In the genomic region with DNA sequence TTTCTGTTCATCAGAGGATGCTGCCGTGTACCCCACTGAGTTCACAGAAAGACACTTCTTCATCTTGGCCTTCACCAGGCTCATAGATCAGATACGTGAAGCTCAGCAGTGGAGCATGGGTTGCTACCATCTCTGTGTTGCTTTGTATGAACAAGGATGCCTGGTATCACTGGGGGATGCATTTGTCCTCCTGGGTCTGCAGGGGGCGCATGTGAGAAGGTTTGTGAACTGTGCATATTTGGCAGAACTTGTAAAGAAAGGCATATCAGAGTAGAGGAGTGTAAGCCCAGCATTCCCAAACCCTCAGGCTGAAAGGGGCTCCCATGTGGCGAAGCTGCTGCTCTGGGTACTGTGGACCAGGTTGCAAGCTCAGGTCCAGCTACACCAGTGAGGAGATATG, we compare ENCODE assay signal across 12 mouse cellular contexts. TPM values are rescaled to one million over a fixed set of nuclear protein-coding genes. Genes with fewer than 3 reads are reported as not detected.
A peak's percentile ranks its signal among the peaks of the same experiment; 100 is the strongest.
DNase-seq lines count a peak whose midpoint lies in the region; ATAC-seq and TF ChIP-seq lines count a peak whose summit lies in the region.
"Had no signal": no experiment of that assay in that cellular context is flagged by ENCODE, and none has a peak within 500 bp of the region (broad histone marks: within the 10 kb centered on the region; RNA-seq: fewer than 3 reads in every experiment).

No protein-coding gene starts in this region.

- H3K9me3 ChIP-seq in kidney, embryonic 16.5 days (ENCODE audit: low read length) = no peaks in the 10 kb centered on the region
- no peaks in the 10 kb centered on the region for H3K9me3 ChIP-seq in ES-Bruce4 (replicated peaks; ENCODE audit: control insufficient read depth, insufficient read depth, low read length, poor library complexity, severe bottlenecking)
- H3K9me3 ChIP-seq in liver, embryonic 14.5 days (ENCODE audit: control insufficient read depth, low read length) = no peaks in the 10 kb centered on the region
- no peaks in the 10 kb centered on the region for H3K9me3 ChIP-seq in forebrain, embryonic 15.5 days
- H3K9me3 ChIP-seq: heart, embryonic 15.5 days; limb, embryonic 12.5 days had no signal

- TF ChIP-seq EP300 in ES-Bruce4 (IDR thresholded peaks at IDR 0.05; ENCODE audit: insufficient read depth, low read depth, low read length) = no peak
- TF ChIP-seq EP300 in liver, embryonic 14.5 days (IDR thresholded peaks at IDR 0.05; ENCODE audit: low read depth) = no peak

- DNase-seq in kidney, adult 2 months = no peak
- peak; percentile 33 for DNase-seq in R1 (ENCODE audit: low read depth, low spot score)
- no peak for DNase-seq in liver, embryonic 14.5 days (ENCODE audit: low read depth in 3 of 3, low spot score in 3 of 3)
- DNase-seq in thymus, postnatal 36 days = no peak
- DNase-seq: gastrocnemius, postnatal 10 days; kidney, adult 11 months; spleen, adult 18-20 months had no signal

- no peak for TF ChIP-seq POLR2A in kidney, adult 2 months (IDR thresholded peaks at IDR 0.05; ENCODE audit: low read depth, low read length)
- no peak for TF ChIP-seq POLR2A in ES-Bruce4 (IDR thresholded peaks at IDR 0.05; ENCODE audit: insufficient read depth, low read length)

- H3K27ac ChIP-seq in kidney, adult 2 months (ENCODE audit: insufficient read depth, low read depth, low read length) = no peak overlapping the region
- no peak overlapping the region for H3K27ac ChIP-seq in kidney, embryonic 16.5 days (ENCODE audit: low read length)
- H3K27ac ChIP-seq in ES-Bruce4 (ENCODE audit: insufficient read depth, low read length) = no peak overlapping the region
- no peak overlapping the region for H3K27ac ChIP-seq in liver, embryonic 14.5 days
- no peak overlapping the region for H3K27ac ChIP-seq in forebrain, embryonic 15.5 days (replicated peaks)
- H3K27ac ChIP-seq: heart, embryonic 15.5 days; limb, embryonic 12.5 days had no signal

- H3K27me3 ChIP-seq in kidney, adult 2 months (replicated peaks; ENCODE audit: control insufficient read depth, insufficient read depth, low read length) = no peaks in the 10 kb centered on the region
- H3K27me3 ChIP-seq in kidney, embryonic 16.5 days (ENCODE audit: insufficient read depth, low read length) = no peaks in the 10 kb centered on the region
- H3K27me3 ChIP-seq in ES-Bruce4 (ENCODE audit: control insufficient read depth, insufficient read depth, low read length, poor library complexity, severe bottlenecking) = no peaks in the 10 kb centered on the region
- no peaks in the 10 kb centered on the region for H3K27me3 ChIP-seq in liver, embryonic 14.5 days (ENCODE audit: control insufficient read depth, insufficient read depth, low read length)
- H3K27me3 ChIP-seq in forebrain, embryonic 15.5 days = no peaks in the 10 kb centered on the region
- H3K27me3 ChIP-seq: limb, embryonic 12.5 days had no signal

- no peak for ATAC-seq in kidney, embryonic 16.5 days (ENCODE audit: low FRiP score, low TSS enrichment)
- no peak for ATAC-seq in liver, embryonic 14.5 days (ENCODE audit: insufficient read depth)
- ATAC-seq in forebrain, embryonic 15.5 days (replicated peaks) = no peak

- no peaks in the 10 kb centered on the region for H3K4me1 ChIP-seq in kidney, adult 2 months (ENCODE audit: control insufficient read depth, insufficient read depth, low read length)
- no peaks in the 10 kb centered on the region for H3K4me1 ChIP-seq in kidney, embryonic 16.5 days (ENCODE audit: insufficient read depth, low read length)
- H3K4me1 ChIP-seq in ES-Bruce4 (ENCODE audit: control insufficient read depth, insufficient read depth, low read length) = no peaks in the 10 kb centered on the region
- no peaks in the 10 kb centered on the region for H3K4me1 ChIP-seq in liver, embryonic 14.5 days (replicated peaks; ENCODE audit: control insufficient read depth in 2 of 2, insufficient read depth in 2 of 2, low read length in 1 of 2)
- H3K4me1 ChIP-seq in forebrain, embryonic 15.5 days = no peaks in the 10 kb centered on the region
- H3K4me1 ChIP-seq: heart, embryonic 15.5 days; limb, embryonic 12.5 days had no signal

- WGBS in kidney, adult 2 months = 79% methylated on average over 4 of the region's 4 CpGs
- WGBS in kidney, embryonic 16.5 days = 74% methylated on average over 4 of the region's 4 CpGs
- WGBS in liver, embryonic 14.5 days (ENCODE audit: insufficient replicate concordance) = 46% methylated on average over 4 of the region's 4 CpGs
- 69% methylated on average over 4 of the region's 4 CpGs for WGBS in forebrain, embryonic 15.5 days

- peak; percentile 31; the same call in 1 of the 2 replicates for TF ChIP-seq CTCF in kidney, adult 2 months (conservative IDR thresholded peaks at IDR 0.05; ENCODE audit: insufficient read depth, insufficient read length, low read depth, low read length)
- TF ChIP-seq CTCF in ES-Bruce4 (IDR thresholded peaks at IDR 0.05; ENCODE audit: low read depth, low read length) = peak; percentile 28
- TF ChIP-seq CTCF in liver, embryonic 14.5 days (IDR thresholded peaks at IDR 0.05; ENCODE audit: low read depth) = peak; percentile 36

- H3K4me3 ChIP-seq in kidney, adult 2 months (ENCODE audit: insufficient read depth, low read depth, low read length) = no peak overlapping the region
- H3K4me3 ChIP-seq in kidney, embryonic 16.5 days (ENCODE audit: low read length) = no peak overlapping the region
- no peak overlapping the region for H3K4me3 ChIP-seq in ES-Bruce4 (ENCODE audit: low read depth, low read length)
- H3K4me3 ChIP-seq in liver, embryonic 14.5 days (ENCODE audit: insufficient read depth in 1 of 2, low read depth in 2 of 2, low read length in 2 of 2) = no peak overlapping the region
- H3K4me3 ChIP-seq in forebrain, embryonic 15.5 days = no peak overlapping the region
- H3K4me3 ChIP-seq: heart, embryonic 15.5 days; limb, embryonic 12.5 days had no signal

- H3K36me3 ChIP-seq in kidney, adult 2 months (ENCODE audit: control insufficient read depth, insufficient read depth, low read length) = no peaks in the 10 kb centered on the region
- no peaks in the 10 kb centered on the region for H3K36me3 ChIP-seq in kidney, embryonic 16.5 days (ENCODE audit: insufficient read depth, low read length)
- H3K36me3 ChIP-seq in ES-Bruce4 (ENCODE audit: control insufficient read depth, insufficient read depth, low read length, poor library complexity, severe bottlenecking) = no peaks in the 10 kb centered on the region
- no peaks in the 10 kb centered on the region for H3K36me3 ChIP-seq in liver, embryonic 14.5 days (replicated peaks; ENCODE audit: control insufficient read depth, insufficient read depth, low read depth)
- no peaks in the 10 kb centered on the region for H3K36me3 ChIP-seq in forebrain, embryonic 15.5 days
- H3K36me3 ChIP-seq: heart, embryonic 15.5 days; limb, embryonic 12.5 days had no signal

- H3K9ac ChIP-seq in kidney, embryonic 16.5 days (replicated peaks; ENCODE audit: low read length) = no peak overlapping the region
- H3K9ac ChIP-seq in ES-Bruce4 (ENCODE audit: low read depth, poor library complexity, severe bottlenecking) = no peak overlapping the region
- no peak overlapping the region for H3K9ac ChIP-seq in liver, embryonic 14.5 days (replicated peaks)
- no peak overlapping the region for H3K9ac ChIP-seq in forebrain, embryonic 15.5 days (replicated peaks)
- H3K9ac ChIP-seq: heart, embryonic 15.5 days; limb, embryonic 12.5 days had no signal

- H3K4me2 ChIP-seq in kidney, embryonic 16.5 days (replicated peaks; ENCODE audit: low read depth, low read length) = no peak overlapping the region
- H3K4me2 ChIP-seq in liver, embryonic 14.5 days (ENCODE audit: low read depth) = no peak overlapping the region
- H3K4me2 ChIP-seq in forebrain, embryonic 15.5 days (replicated peaks) = no peak overlapping the region
- H3K4me2 ChIP-seq: heart, embryonic 15.5 days; limb, embryonic 12.5 days had no signal

RNA-seq across cellular contexts. Expression of gene Olfr1377, which starts 4.6 kb away (rescaled TPM):
- not detected in 2 replicates for polyA plus RNA-seq in kidney, adult 2 months (2012; rRNA removed)
- polyA plus RNA-seq in kidney, embryonic 16.5 days (2015; fragmentation: Nextera tagmentation; extraction: Ambion mirVana) = not detected in 2 replicates
- not detected in 2 replicates for polyA plus RNA-seq in ES-Bruce4 (2011; ENCODE audit: insufficient read depth, insufficient read length, low read depth, missing spikeins)
- not detected in 2 replicates for polyA plus RNA-seq in liver, embryonic 14.5 days (2012; rRNA removed)
- not detected in 2 replicates for polyA plus RNA-seq in liver, embryonic 14.5 days (2014; fragmentation: Nextera tagmentation; extraction: Ambion mirVana)
- not detected in 2 replicates for polyA plus RNA-seq in forebrain, embryonic 15.5 days (2015; fragmentation: Nextera tagmentation; extraction: Ambion mirVana)
- polyA plus RNA-seq: heart, embryonic 15.5 days; limb, embryonic 12.5 days had no signal

RNA-seq across cellular contexts. Expression of gene Olfr1378, which starts 10.9 kb away (rescaled TPM):
- not detected in 2 replicates for polyA plus RNA-seq in kidney, adult 2 months (2012; rRNA removed)
- polyA plus RNA-seq in kidney, embryonic 16.5 days (2015; fragmentation: Nextera tagmentation; extraction: Ambion mirVana) = not detected in 2 replicates
- not detected in 2 replicates for polyA plus RNA-seq in ES-Bruce4 (2011; ENCODE audit: insufficient read depth, insufficient read length, low read depth, missing spikeins)
- polyA plus RNA-seq in liver, embryonic 14.5 days (2012; rRNA removed) = not detected in 2 replicates
- polyA plus RNA-seq in liver, embryonic 14.5 days (2014; fragmentation: Nextera tagmentation; extraction: Ambion mirVana) = not detected in 2 replicates
- not detected in 2 replicates for polyA plus RNA-seq in forebrain, embryonic 15.5 days (2015; fragmentation: Nextera tagmentation; extraction: Ambion mirVana)
- polyA plus RNA-seq: heart, embryonic 15.5 days; limb, embryonic 12.5 days had no signal

RNA-seq across cellular contexts. Expression of gene Prop1, which starts 23.7 kb away (rescaled TPM):
- polyA plus RNA-seq in kidney, adult 2 months (2012; rRNA removed) = not detected in 2 replicates
- polyA plus RNA-seq in kidney, embryonic 16.5 days (2015; fragmentation: Nextera tagmentation; extraction: Ambion mirVana) = not detected in 2 replicates
- not detected in 2 replicates for polyA plus RNA-seq in ES-Bruce4 (2011; ENCODE audit: insufficient read depth, insufficient read length, low read depth, missing spikeins)
- polyA plus RNA-seq in liver, embryonic 14.5 days (2012; rRNA removed) = not detected in 2 replicates
- polyA plus RNA-seq in liver, embryonic 14.5 days (2014; fragmentation: Nextera tagmentation; extraction: Ambion mirVana) = not detected in 2 replicates
- not detected in 2 replicates for polyA plus RNA-seq in forebrain, embryonic 15.5 days (2015; fragmentation: Nextera tagmentation; extraction: Ambion mirVana)
- polyA plus RNA-seq: heart, embryonic 15.5 days; limb, embryonic 12.5 days had no signal

RNA-seq across cellular contexts. Expression of gene Olfr51, which starts 26.2 kb away (rescaled TPM):
- polyA plus RNA-seq in kidney, adult 2 months (2012; rRNA removed) = not detected in 2 replicates
- not detected in 2 replicates for polyA plus RNA-seq in kidney, embryonic 16.5 days (2015; fragmentation: Nextera tagmentation; extraction: Ambion mirVana)
- polyA plus RNA-seq in ES-Bruce4 (2011; ENCODE audit: insufficient read depth, insufficient read length, low read depth, missing spikeins) = not detected in 2 replicates
- polyA plus RNA-seq in liver, embryonic 14.5 days (2012; rRNA removed) = not detected in 2 replicates
- polyA plus RNA-seq in liver, embryonic 14.5 days (2014; fragmentation: Nextera tagmentation; extraction: Ambion mirVana) = not detected in 2 replicates
- polyA plus RNA-seq in forebrain, embryonic 15.5 days (2015; fragmentation: Nextera tagmentation; extraction: Ambion mirVana) = not detected in 2 replicates
- polyA plus RNA-seq: heart, embryonic 15.5 days; limb, embryonic 12.5 days had no signal

RNA-seq across cellular contexts. Expression of gene 4933414I15Rik, which starts 33.7 kb away (rescaled TPM):
- polyA plus RNA-seq in kidney, adult 2 months (2012; rRNA removed) = not detected in 2 replicates
- polyA plus RNA-seq in kidney, embryonic 16.5 days (2015; fragmentation: Nextera tagmentation; extraction: Ambion mirVana) = not detected in 2 replicates
- not detected in 2 replicates for polyA plus RNA-seq in ES-Bruce4 (2011; ENCODE audit: insufficient read depth, insufficient read length, low read depth, missing spikeins)
- polyA plus RNA-seq in liver, embryonic 14.5 days (2012; rRNA removed) = not detected in 2 replicates
- polyA plus RNA-seq in liver, embryonic 14.5 days (2014; fragmentation: Nextera tagmentation; extraction: Ambion mirVana) = not detected in 2 replicates
- not detected in 2 replicates for polyA plus RNA-seq in forebrain, embryonic 15.5 days (2015; fragmentation: Nextera tagmentation; extraction: Ambion mirVana)
- polyA plus RNA-seq: heart, embryonic 15.5 days; limb, embryonic 12.5 days had no signal
